Mouse (Mus musculus) embryonic facial prominence, embryonic 11.5 days (tissue): ENCODE measurements around the gene Lsm5. TPM values are rescaled to one million over a fixed set of nuclear protein-coding genes. Genes with fewer than 3 reads are reported as not detected.

ENCODE experiments used
- ATAC-seq: fragments of 200-750 bp; cut with Nextera tagmentation; replicated peaks from 2 replicates; pipeline ENCODE4 v1.8.0; 2017; ENCODE audit warnings: low read depth; ENCODE audit not compliant: insufficient number of reproducible peaks, low FRiP score, low TSS enrichment
- DNase-seq: peaks from one replicate; pipeline ENCODE4 v3.0.0-alpha.2; 2015; ENCODE audit warnings: low spot score
- H3K27ac ChIP-seq: fragments of 300-500 bp; sonication (generic); replicated peaks from 2 replicates; pipeline ENCODE4 v1.5.1; 2014; ENCODE audit warnings: mild to moderate bottlenecking, low read depth, low read length, control low read depth
- H3K27me3 ChIP-seq: fragments of 300-500 bp; sonication (generic); 2 replicates; pipeline ENCODE4 v1.6.1; 2014; ENCODE audit warnings: mild to moderate bottlenecking, low read length, moderate library complexity, mixed read lengths; ENCODE audit not compliant: control insufficient read depth, insufficient read depth
- H3K36me3 ChIP-seq: fragments of 300-500 bp; sonication (generic); replicated peaks from 2 replicates; pipeline ENCODE4 v1.6.1; 2014; ENCODE audit warnings: low read depth, mild to moderate bottlenecking, low read length, moderate library complexity, mixed read lengths; ENCODE audit not compliant: control insufficient read depth, insufficient read depth
- H3K4me1 ChIP-seq: fragments of 300-500 bp; sonication (generic); 2 replicates; pipeline ENCODE4 v1.6.1; 2014; ENCODE audit warnings: low read length, mixed read lengths; ENCODE audit not compliant: control insufficient read depth, insufficient read depth
- H3K4me2 ChIP-seq: fragments of 300-500 bp; sonication (generic); 2 replicates; pipeline ENCODE4 v1.6.1; 2014; ENCODE audit warnings: low read depth, mild to moderate bottlenecking, control low read depth, low read length, moderate library complexity
- H3K4me3 ChIP-seq: fragments of 300-500 bp; sonication (generic); 2 replicates; pipeline ENCODE4 v1.5.1; 2014; ENCODE audit warnings: low read depth, low read length, control low read depth
- H3K9ac ChIP-seq: fragments of 300-500 bp; sonication (generic); replicated peaks from 2 replicates; pipeline ENCODE4 v1.6.1; 2014; ENCODE audit warnings: mild to moderate bottlenecking, control low read depth, low read length
- H3K9me3 ChIP-seq: fragments of 300-500 bp; sonication (generic); replicated peaks from 2 replicates; pipeline ENCODE4 v1.6.1; 2016; ENCODE audit warnings: mild to moderate bottlenecking, low read length, inconsistent platforms, mixed read lengths; ENCODE audit not compliant: control insufficient read depth
- WGBS: fragments of 180-500 bp; shearing (Covaris S2); extraction: QIAGEN DNeasy Blood & Tissue Kit; methylation state at CpG from one replicate; pipeline ENCODE4 v1.1.7; 2014; 5-methylcytosine and 5-hydroxymethylcytosine counted together
- polyA plus RNA-seq: library from polyadenylated mRNA; unstranded; fragments of >200 nt; fragmentation: Nextera tagmentation; extraction: Ambion mirVana; gene quantifications from 2 replicates; pipeline ENCODE4 v1.2.1, GENCODE M21; 2014

The Lsm5 gene
- polyA plus RNA-seq, result 222 and 263 TPM in 2 replicates

GRCm38 (mm10) chr6:56703931-56704900, at the start of gene Lsm5:
Gene Lsm5 (minus strand): TSS chr6:56704710.
- H3K4me2 ChIP-seq, result peak within 1 kb of the TSS; percentile 70
- H3K36me3 ChIP-seq, result no peaks in the 10 kb centered on the region; the same call in 1 of the 2 replicates
- H3K27ac ChIP-seq, result peak within 1 kb of the TSS; percentile 20; the same call in 1 of the 2 replicates
- peak within 1 kb of the TSS; percentile 71 for H3K9ac ChIP-seq
- H3K4me3 ChIP-seq, result peak within 1 kb of the TSS; percentile 84
- H3K27me3 ChIP-seq, result no peaks in the 10 kb centered on the region
- no peaks in the 10 kb centered on the region for H3K9me3 ChIP-seq
- ATAC-seq (peak; percentile 86), DNase-seq (peak; percentile 95)
- 1% methylated on average over 46 of the region's 46 CpGs for WGBS
- H3K4me1 ChIP-seq, result no peaks in the 10 kb centered on the region

- Histone ChIP-seq H3K27me3 (no peaks in the 10 kb centered on the region), H3K4me1 (no peaks in the 10 kb centered on the region), H3K4me2 (no peak overlapping the region), H3K27ac (no peak overlapping the region), H3K9me3 (no peaks in the 10 kb centered on the region), H3K36me3 (peaks cover 6% of the 10 kb centered on the region), H3K4me3 (no peak overlapping the region), H3K9ac (no peak overlapping the region)
- ATAC-seq (no peak), DNase-seq (no peak)
- 87% methylated on average over 3 of the region's 3 CpGs for WGBS
Measured at GRCm38 (mm10) chr6:56753719-56754118, 49.2 kb upstream of the Lsm5 start.

- 86% methylated on average over 5 of the region's 5 CpGs for WGBS
- peaks cover 3% of the 10 kb centered on the region; the same call in 1 of the 2 replicates for H3K36me3 ChIP-seq
- no peak overlapping the region for H3K4me3 ChIP-seq
- H3K4me2 ChIP-seq, result no peak overlapping the region
- H3K27me3 ChIP-seq, result no peaks in the 10 kb centered on the region
- no peak for ATAC-seq
- no peak overlapping the region for H3K9ac ChIP-seq
- no peaks in the 10 kb centered on the region for H3K4me1 ChIP-seq
- no peak for DNase-seq
- no peak overlapping the region for H3K27ac ChIP-seq
- no peaks in the 10 kb centered on the region for H3K9me3 ChIP-seq
Measured at GRCm38 (mm10) chr6:56745950-56746543, 41.5 kb upstream of the Lsm5 start.

- DNase-seq (no peak), ATAC-seq (no peak)
- H3K27me3 ChIP-seq, result no peaks in the 10 kb centered on the region
- no peaks in the 10 kb centered on the region for H3K9me3 ChIP-seq
- H3K4me2 ChIP-seq, result no peak overlapping the region
- no peaks in the 10 kb centered on the region for H3K4me1 ChIP-seq
- no peak overlapping the region for H3K4me3 ChIP-seq
- H3K9ac ChIP-seq, result no peak overlapping the region
- no peak overlapping the region for H3K27ac ChIP-seq
- H3K36me3 ChIP-seq, result no peaks in the 10 kb centered on the region; the same call in 1 of the 2 replicates
- 78% methylated on average over 2 of the region's 2 CpGs for WGBS
Measured at GRCm38 (mm10) chr6:56732545-56732944, 28.0 kb upstream of the Lsm5 start.

GRCm38 (mm10) chr6:56720877-56721276, 16.4 kb upstream of the Lsm5 start:
- H3K9me3 ChIP-seq, result no peaks in the 10 kb centered on the region
- H3K27me3 ChIP-seq, result no peaks in the 10 kb centered on the region
- 84% methylated on average over 3 of the region's 3 CpGs for WGBS
- H3K27ac ChIP-seq, result no peak overlapping the region
- H3K4me1 ChIP-seq, result no peaks in the 10 kb centered on the region
- no peak for DNase-seq
- no peak overlapping the region for H3K4me3 ChIP-seq
- no peaks in the 10 kb centered on the region for H3K36me3 ChIP-seq
- ATAC-seq, result no peak
- H3K4me2 ChIP-seq, result no peak overlapping the region
- H3K9ac ChIP-seq, result no peak overlapping the region

- ATAC-seq, result no peak
- no peaks in the 10 kb centered on the region for H3K4me1 ChIP-seq
- no peak for DNase-seq
Measured at GRCm38 (mm10) chr6:56719071-56719470, 14.6 kb upstream of the Lsm5 start.

GRCm38 (mm10) chr6:56715270-56715666, 10.8 kb upstream of the Lsm5 start:
- Histone ChIP-seq H3K4me1 (no peaks in the 10 kb centered on the region), H3K27me3 (no peaks in the 10 kb centered on the region), H3K4me2 (peak overlapping the region; percentile 42), H3K4me3 (peak overlapping the region; percentile 71), H3K27ac (peak overlapping the region; percentile 91), H3K9ac (peak overlapping the region; percentile 82), H3K36me3 (no peaks in the 10 kb centered on the region), H3K9me3 (no peaks in the 10 kb centered on the region)
- DNase-seq, result peak; percentile 78
- WGBS, result under 1% methylated on average over 25 of the region's 25 CpGs
- ATAC-seq, result no peak; the same call in 1 of the 2 replicates

More at GRCm38 (mm10) chr6:56719071-56719470, 14.6 kb upstream of the Lsm5 start:
- Histone ChIP-seq H3K4me2 (no peak overlapping the region), H3K27me3 (no peaks in the 10 kb centered on the region), H3K4me3 (no peak overlapping the region), H3K27ac (no peak overlapping the region), H3K9ac (no peak overlapping the region), H3K9me3 (no peaks in the 10 kb centered on the region), H3K36me3 (no peaks in the 10 kb centered on the region)
- WGBS, result 83% methylated on average over 1 of the region's 1 CpGs
